Mouse (Mus musculus) hindbrain, postnatal 0 days (tissue): ENCODE measurements around the gene Rab40c. TPM values are rescaled to one million over a fixed set of nuclear protein-coding genes. Genes with fewer than 3 reads are reported as not detected.

Experiments used
- ATAC-seq: fragments of 200-750 bp; cut with Nextera tagmentation; 2 replicates; pipeline ENCODE4 v1.8.0; 2017; ENCODE audit warnings: mild to moderate bottlenecking, moderate TSS enrichment, moderate library complexity
- DNase-seq: peaks from one replicate; pipeline ENCODE4 v3.0.0-alpha.2; 2015; ENCODE audit warnings: low spot score
- H3K27ac ChIP-seq: fragments of 300-500 bp; sonication (generic); 2 replicates; pipeline ENCODE4 v1.5.1; 2014; ENCODE audit warnings: mild to moderate bottlenecking
- H3K27me3 ChIP-seq: fragments of 300-500 bp; sonication (generic); 2 replicates; pipeline ENCODE4 v1.6.1; 2014; ENCODE audit warnings: low read length, mixed read lengths; ENCODE audit not compliant: insufficient read depth
- H3K36me3 ChIP-seq: fragments of 300-500 bp; sonication (generic); 2 replicates; pipeline ENCODE4 v1.6.1; 2014; ENCODE audit warnings: low read length, mixed read lengths; ENCODE audit not compliant: insufficient read depth
- H3K4me1 ChIP-seq: fragments of 300-500 bp; sonication (generic); 2 replicates; pipeline ENCODE4 v1.6.1; 2014; ENCODE audit warnings: antibody characterized with exemption, low read length, mixed read lengths; ENCODE audit not compliant: insufficient read depth
- H3K4me2 ChIP-seq: fragments of 300-500 bp; sonication (generic); 2 replicates; pipeline ENCODE4 v1.6.1; 2014; ENCODE audit warnings: low read depth, mild to moderate bottlenecking, low read length, moderate library complexity, mixed read lengths
- H3K4me3 ChIP-seq: fragments of 300-500 bp; sonication (generic); 2 replicates; pipeline ENCODE4 v1.5.1; 2014; ENCODE audit warnings: low read length
- H3K9ac ChIP-seq: fragments of 300-500 bp; sonication (generic); replicated peaks from 2 replicates; pipeline ENCODE4 v1.6.1; 2014; ENCODE audit warnings: mild to moderate bottlenecking, low read length, moderate library complexity, mixed read lengths
- H3K9me3 ChIP-seq: fragments of 300-500 bp; sonication (generic); 2 replicates; pipeline ENCODE4 v1.6.1; 2016; ENCODE audit warnings: low read length, mixed read lengths
- CTCF ChIP-seq: IDR thresholded peaks from 2 replicates; pipeline ENCODE4 v1.5.1; 2016; ENCODE audit warnings: antibody characterized with exemption, control low read depth, low read depth
- WGBS: fragments of 180-500 bp; shearing (Covaris S2); extraction: QIAGEN DNeasy Blood & Tissue Kit; methylation state at CpG from one replicate; pipeline ENCODE4 v1.1.7; 2014; 5-methylcytosine and 5-hydroxymethylcytosine counted together
- polyA plus RNA-seq: library from polyadenylated mRNA; unstranded; fragments of >200 nt; fragmentation: Nextera tagmentation; extraction: Ambion mirVana; gene quantifications from 2 replicates; pipeline ENCODE4 v1.2.1, GENCODE M21; 2015
- total RNA-seq: library from RNA; depleted of rRNA; stranded (reverse); fragments of >200 nt; gene quantifications from 2 replicates; pipeline ENCODE4 v1.2.3, GENCODE M21; 2014

Gene Rab40c
- total and polyA plus RNA-seq, 2 experiments from 2014 or later = 34.7 to 39.1 TPM

GRCm38 (mm10) chr17:25954671-25955070 lies 35.1 kb upstream of the Rab40c start:
- no peak overlapping the region for H3K4me2 ChIP-seq
- no peak for ATAC-seq
- 84% methylated on average over 2 of the region's 2 CpGs for WGBS
- H3K27ac ChIP-seq = no peak overlapping the region
- H3K4me1 ChIP-seq = peaks cover 7% of the 10 kb centered on the region; the same call in 1 of the 2 replicates
- DNase-seq = no peak
- H3K27me3 ChIP-seq = peaks cover 7% of the 10 kb centered on the region; the same call in 1 of the 2 replicates
- H3K36me3 ChIP-seq = no peaks in the 10 kb centered on the region
- H3K9me3 ChIP-seq = no peaks in the 10 kb centered on the region
- no peak for TF ChIP-seq CTCF
- H3K9ac ChIP-seq = no peak overlapping the region
- H3K4me3 ChIP-seq = no peak overlapping the region

- Histone ChIP-seq H3K9me3 (no peaks in the 10 kb centered on the region), H3K27me3 (peaks cover 7% of the 10 kb centered on the region; the same call in 1 of the 2 replicates), H3K4me1 (peaks cover 7% of the 10 kb centered on the region; the same call in 1 of the 2 replicates), H3K36me3 (no peaks in the 10 kb centered on the region), H3K27ac (0 out of 2 replicates have a peak overlapping the region, but pooled peaks have one; percentile 20), H3K4me3 (no peak overlapping the region), H3K9ac (no peak overlapping the region), H3K4me2 (no peak overlapping the region)
- no peak for ATAC-seq
- TF ChIP-seq CTCF = no peak
- DNase-seq = peak; percentile 22
- WGBS = 67% methylated on average over 5 of the region's 5 CpGs
Observed at GRCm38 (mm10) chr17:25953161-25953560, 33.6 kb upstream of the Rab40c start.

GRCm38 (mm10) chr17:25951803-25952623 lies 32.5 kb upstream of the Rab40c start, which contains the start of gene A930017K11Rik:
A930017K11Rik (minus strand) TSS chr17:25952565.
- peak; percentile 25 for DNase-seq
- H3K27me3 ChIP-seq = peaks cover 7% of the 10 kb centered on the region; the same call in 1 of the 2 replicates
- H3K9me3 ChIP-seq = no peaks in the 10 kb centered on the region
- no peak for TF ChIP-seq CTCF
- H3K27ac ChIP-seq = peak within 1 kb of the TSS; percentile 34; the same call in 1 of the 2 replicates
- H3K4me3 ChIP-seq = peak within 1 kb of the TSS; percentile 37
- 0 out of 2 replicates have a peak within 1 kb of the TSS, but pooled peaks have one; percentile 29 for H3K9ac ChIP-seq
- ATAC-seq = no peak
- 0 out of 2 replicates have a peak, but pooled peaks cover 7% of the 10 kb centered on the region for H3K4me1 ChIP-seq
- H3K36me3 ChIP-seq = no peaks in the 10 kb centered on the region
- peak within 1 kb of the TSS; percentile 51 for H3K4me2 ChIP-seq
- WGBS = 3% methylated on average over 53 of the region's 58 CpGs

- H3K4me1 ChIP-seq = 0 out of 2 replicates have a peak, but pooled peaks cover 7% of the 10 kb centered on the region
- no peak for TF ChIP-seq CTCF
- under 1% methylated on average over 27 of the region's 33 CpGs for WGBS
Observed at GRCm38 (mm10) chr17:25951225-25951802, 31.8 kb upstream of the Rab40c start.

GRCm38 (mm10) chr17:25950706-25951105 lies 31.2 kb upstream of the Rab40c start:
- DNase-seq (no peak), ATAC-seq (no peak)
- 0% methylated on average over 1 of the region's 3 CpGs for WGBS
- H3K36me3 ChIP-seq = no peaks in the 10 kb centered on the region
- no peaks in the 10 kb centered on the region for H3K9me3 ChIP-seq
- TF ChIP-seq CTCF = no peak
- no peak overlapping the region for H3K9ac ChIP-seq
- 0 out of 2 replicates have a peak, but pooled peaks cover 3% of the 10 kb centered on the region for H3K4me1 ChIP-seq
- H3K27me3 ChIP-seq = peaks cover 7% of the 10 kb centered on the region; the same call in 1 of the 2 replicates
- H3K4me2 ChIP-seq = peak overlapping the region; percentile 51
- no peak overlapping the region; the same call in 1 of the 2 replicates for H3K4me3 ChIP-seq
- no peak overlapping the region for H3K27ac ChIP-seq

More at GRCm38 (mm10) chr17:25951225-25951802, 31.8 kb upstream of the Rab40c start:
- Histone ChIP-seq H3K4me2 (peak overlapping the region; percentile 51), H3K9ac (0 out of 2 replicates have a peak overlapping the region, but pooled peaks have one; percentile 29), H3K27ac (peak overlapping the region; percentile 34; the same call in 1 of the 2 replicates), H3K36me3 (no peaks in the 10 kb centered on the region), H3K9me3 (no peaks in the 10 kb centered on the region), H3K27me3 (peaks cover 7% of the 10 kb centered on the region; the same call in 1 of the 2 replicates), H3K4me3 (peak overlapping the region; percentile 37)
- DNase-seq (no peak), ATAC-seq (peak; percentile 20; the same call in 1 of the 2 replicates)

- H3K27me3 ChIP-seq = peaks cover 7% of the 10 kb centered on the region; the same call in 1 of the 2 replicates
- WGBS = 73% methylated on average over 5 of the region's 5 CpGs
- DNase-seq = no peak
Observed at GRCm38 (mm10) chr17:25949981-25950380, 30.5 kb upstream of the Rab40c start.

More at GRCm38 (mm10) chr17:25949981-25950380, 30.5 kb upstream of the Rab40c start:
- no peak for ATAC-seq
- Histone ChIP-seq H3K4me1 (0 out of 2 replicates have a peak, but pooled peaks cover 3% of the 10 kb centered on the region), H3K36me3 (no peaks in the 10 kb centered on the region), H3K27ac (no peak overlapping the region), H3K4me3 (no peak overlapping the region), H3K4me2 (no peak overlapping the region), H3K9ac (no peak overlapping the region), H3K9me3 (no peaks in the 10 kb centered on the region)
- TF ChIP-seq CTCF = no peak
